Mouse (Mus musculus): ENCODE data around the gene Dmrt1.

The Dmrt1 gene

DNA sequence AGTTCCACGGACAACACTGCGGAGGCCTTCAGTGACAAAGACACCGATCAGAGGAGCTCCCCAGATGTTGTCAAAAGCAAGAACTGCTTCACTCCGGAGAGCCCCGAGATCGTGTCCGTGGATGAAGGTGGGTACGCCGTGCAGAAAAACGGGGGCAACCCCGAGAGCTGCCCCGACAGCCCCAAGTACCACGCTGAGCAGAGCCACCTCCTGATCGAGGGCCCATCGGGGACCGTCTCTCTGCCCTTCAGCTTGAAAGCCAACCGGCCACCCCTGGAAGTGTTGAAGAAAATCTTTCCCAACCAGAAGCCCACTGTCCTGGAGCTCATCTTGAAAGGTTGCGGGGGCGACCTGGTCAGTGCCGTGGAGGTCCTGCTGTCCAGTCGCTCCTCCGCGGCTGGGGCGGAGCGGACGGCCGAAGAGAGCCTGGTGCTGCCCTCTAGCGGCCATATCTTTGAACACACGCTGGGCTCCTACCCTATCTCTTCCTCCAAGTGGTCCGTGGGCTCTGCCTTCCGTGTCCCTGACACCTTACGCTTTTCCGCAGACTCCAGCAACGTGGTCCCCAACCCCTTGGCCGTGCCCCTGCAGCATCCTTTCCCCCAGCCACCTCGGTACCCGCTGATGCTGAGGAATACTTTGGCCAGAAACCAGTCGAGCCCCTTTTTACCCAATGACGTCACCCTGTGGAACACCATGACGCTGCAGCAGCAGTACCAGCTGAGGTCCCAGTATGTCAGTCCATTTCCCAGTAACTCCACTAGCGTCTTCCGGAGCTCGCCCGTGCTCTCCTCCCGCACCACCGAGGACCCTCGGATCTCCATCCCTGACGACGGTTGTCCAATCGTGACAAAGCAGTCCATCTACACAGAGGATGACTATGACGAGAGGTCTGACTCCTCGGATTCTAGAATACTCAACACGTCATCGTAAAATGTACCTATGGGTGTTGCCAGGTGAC, 117.2 kb downstream of the Dmrt1 start:
- DNase-seq (ENCODE audit: low spot score) = no peak

DNA sequence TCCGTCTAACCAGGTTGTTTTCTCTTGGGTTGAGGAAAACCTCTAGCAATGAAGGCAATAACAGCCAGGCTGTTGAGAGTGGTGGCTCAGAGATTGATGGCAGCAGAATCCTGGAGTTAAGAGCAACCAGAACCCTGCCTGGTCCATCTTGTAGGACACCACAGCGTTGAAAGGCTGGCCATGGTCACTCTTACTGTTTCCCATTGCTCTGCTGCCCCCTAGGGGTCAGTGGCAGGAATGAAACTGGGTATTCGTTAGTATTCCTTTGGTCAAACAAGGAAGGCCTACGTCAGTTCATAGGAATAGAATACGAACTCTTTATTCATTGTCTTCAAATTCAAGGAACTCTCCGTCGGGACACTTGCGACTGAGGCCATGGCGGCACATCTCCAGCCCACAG, 123.1 kb downstream of the Dmrt1 start:
- no peak for DNase-seq (ENCODE audit: low spot score)

DNA sequence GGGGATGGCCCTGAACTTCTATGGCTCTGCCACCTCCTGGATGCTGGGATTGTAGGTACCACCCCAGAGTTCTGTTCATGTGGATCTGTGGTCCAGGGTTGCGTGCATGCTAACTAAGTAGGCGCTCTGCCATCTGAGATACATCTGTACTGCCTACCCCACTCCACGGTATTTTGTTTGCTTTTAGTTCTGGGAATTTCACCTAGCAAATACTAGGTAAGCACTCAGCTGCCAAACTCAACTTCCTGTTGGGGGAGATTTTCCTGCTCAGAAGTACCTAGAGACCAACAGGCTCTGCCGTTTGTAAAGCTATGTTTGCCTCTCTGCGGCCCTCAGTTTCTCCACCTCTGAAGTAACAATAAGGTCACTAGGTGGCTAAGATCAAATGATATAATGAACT, 129.7 kb downstream of the Dmrt1 start:
- no peak for DNase-seq (ENCODE audit: low spot score)

DNA sequence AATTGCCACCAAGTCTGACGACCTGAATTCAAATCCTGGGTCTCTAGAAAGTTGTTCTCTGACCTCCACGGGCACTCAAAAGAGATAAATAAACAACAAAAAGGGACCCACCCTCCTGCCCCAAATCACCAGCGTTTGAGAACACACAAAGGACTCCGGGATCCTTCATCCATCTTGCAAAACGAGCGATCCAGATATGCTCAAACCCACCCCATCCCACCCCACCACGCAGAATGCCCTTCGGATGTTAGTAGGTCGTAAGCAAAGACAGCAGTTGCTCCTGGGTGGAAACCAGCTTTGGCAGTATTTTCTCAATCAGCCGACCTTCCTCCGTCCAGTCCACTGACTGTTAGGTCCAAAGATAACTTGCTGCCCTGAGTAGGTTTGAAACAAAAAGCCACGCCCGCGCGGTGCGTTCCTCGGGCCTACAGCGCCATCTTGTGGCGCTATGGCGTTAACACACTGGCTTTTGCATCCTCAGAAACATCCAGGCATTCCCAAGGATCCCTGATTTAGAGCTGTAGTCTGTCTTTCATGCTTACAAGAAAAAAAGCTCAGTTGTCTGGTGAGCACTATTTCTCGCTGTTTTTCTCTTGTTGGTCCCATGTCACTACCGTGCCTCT, 130.3 kb downstream of the Dmrt1 start:
- DNase-seq (ENCODE audit: low spot score) = no peak

DNA sequence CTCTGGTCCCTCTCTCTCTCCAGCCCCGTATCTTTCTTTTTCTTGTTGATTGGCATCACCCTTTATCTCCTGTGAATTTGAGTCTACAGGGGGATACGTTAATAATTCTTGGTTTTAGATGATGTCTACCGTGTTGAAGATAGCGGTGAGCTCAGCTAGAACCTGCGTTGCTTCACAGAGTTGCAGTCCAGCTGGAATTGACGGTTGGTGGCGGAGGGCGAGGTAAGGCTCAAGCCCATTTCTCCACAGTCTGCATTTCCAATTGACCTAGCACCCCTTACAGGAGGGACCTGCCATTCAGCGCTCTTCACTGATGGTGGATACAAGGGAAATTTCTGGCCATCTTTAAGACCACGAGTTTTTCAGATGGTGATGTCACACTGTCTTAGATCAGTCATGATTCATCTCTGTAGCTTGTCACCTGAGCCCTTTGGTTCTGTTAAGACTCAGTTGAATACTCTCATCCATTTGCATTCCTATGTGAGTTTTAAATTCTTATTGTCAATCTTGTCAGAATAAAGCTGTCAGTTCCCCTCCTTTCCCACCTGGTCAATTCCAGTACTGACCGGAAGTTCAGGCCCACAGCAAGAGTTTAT, 133.4 kb downstream of the Dmrt1 start:
- DNase-seq (ENCODE audit: low spot score) = no peak

DNA sequence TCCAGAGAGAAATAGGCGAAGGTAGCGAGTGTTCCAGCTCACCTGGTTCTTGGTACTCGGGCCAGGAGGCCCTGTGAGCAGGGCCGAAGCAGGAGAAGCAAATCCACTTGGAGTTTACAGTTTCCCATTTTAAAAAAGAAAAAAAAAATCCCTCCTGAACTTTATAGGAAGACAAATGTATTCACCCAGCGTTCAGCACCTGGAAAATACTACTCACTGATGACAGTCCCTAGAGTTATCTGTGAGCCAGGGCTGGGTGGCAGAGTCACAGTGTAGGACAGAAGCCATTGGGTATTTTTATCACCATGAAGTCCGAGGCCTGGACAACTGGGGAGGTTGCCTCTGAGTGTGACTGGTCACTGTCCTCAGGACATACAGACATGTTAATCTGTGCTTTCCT, 136.4 kb downstream of the Dmrt1 start:
- no peak for DNase-seq (ENCODE audit: low spot score)

DNA sequence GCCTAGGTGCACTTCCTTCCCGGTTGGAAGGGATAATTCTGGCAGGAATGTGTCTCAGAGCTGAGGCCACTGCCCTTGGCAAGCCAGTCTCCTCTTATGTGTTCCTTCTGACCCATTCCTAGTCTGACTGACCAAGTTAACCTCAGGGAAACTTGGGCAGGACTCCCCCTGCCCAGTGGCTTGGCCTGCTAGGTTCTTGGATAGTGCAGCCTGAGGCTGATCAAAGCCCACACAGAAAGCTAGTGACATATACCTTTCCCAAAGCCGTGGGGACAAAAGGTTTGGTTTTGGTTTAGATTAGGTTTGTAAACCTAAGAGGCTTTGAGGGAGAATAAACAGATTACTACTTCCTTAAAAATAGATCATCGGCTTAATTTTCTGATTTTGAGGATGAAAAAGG, 141.7 kb downstream of the Dmrt1 start:
- no peak for DNase-seq (ENCODE audit: low spot score)

DNA sequence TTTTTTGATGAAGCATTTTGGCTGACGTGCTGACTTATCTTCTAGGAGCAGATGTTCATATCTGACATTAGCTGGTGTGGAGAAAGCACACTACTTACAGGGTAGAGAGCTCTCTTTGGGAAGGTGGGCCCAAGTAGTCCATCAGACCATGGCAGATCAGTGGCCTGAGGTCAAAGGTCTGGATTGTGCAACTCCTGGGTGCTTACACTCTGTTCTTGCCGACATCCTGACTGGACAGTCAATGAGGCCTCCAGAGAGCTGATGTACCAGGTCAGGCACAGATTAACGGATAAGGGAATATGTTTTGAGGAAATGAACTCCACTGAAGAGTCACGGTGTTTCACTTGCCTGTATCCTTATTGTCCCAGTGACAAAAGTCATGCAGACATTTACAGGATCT, 143.3 kb downstream of the Dmrt1 start:
- no peak for DNase-seq (ENCODE audit: low spot score)

DNA sequence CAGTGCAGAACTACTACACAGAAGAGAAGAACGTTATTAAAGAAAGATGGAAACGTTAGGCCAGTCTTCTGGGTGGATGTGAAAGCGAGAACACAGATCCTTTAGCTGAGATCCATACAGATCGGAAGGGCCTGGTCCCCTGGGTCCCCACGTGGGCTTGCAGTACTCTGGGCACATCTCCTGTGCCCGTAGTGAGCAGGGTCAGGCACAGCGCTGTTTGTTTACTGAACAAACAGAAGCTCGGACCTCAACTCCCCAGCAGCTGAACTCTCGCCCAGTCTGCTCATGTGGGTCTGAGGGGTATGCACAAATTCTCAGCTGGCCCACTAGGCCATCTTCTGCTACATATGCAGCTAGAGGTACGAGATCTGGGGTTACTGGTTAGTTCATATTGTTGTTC, 145.1 kb downstream of the Dmrt1 start:
- no peak for DNase-seq (ENCODE audit: low spot score)

DNA sequence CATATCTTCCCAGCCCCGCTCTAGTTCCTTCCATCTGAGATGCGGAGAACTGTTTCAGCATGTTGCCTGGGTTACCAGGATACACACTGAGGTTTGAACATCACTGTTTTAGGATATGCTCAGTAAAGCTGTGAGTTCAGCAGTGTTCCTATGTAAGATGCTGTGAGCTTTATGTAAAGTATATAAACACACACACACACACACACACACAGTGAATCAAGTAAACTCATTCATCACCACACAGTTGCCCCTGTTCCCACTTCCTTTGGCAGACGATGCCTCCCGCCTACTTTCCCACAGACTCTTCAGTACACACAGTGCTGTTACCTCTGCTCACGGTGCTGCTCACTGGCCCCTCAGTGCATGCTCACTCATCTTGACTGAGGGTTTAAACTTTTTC, 147.1 kb downstream of the Dmrt1 start:
- DNase-seq (ENCODE audit: low spot score) = no peak
